ENCODE assay signal across 10 mouse cellular contexts in genomic region chr7:137321141-137321813, GRCm38 (mm10). TPM values are rescaled to one million over a fixed set of nuclear protein-coding genes. Genes with fewer than 3 reads are reported as not detected.
A peak's percentile ranks its signal among the peaks of the same experiment; 100 is the strongest.
DNase-seq lines count a peak whose midpoint lies in the region; ATAC-seq lines count a peak whose summit lies in the region.
"Had no signal": no experiment of that assay in that cellular context is flagged by ENCODE, and none has a peak within 500 bp of the region (broad histone marks: within the 10 kb centered on the region; RNA-seq: fewer than 3 reads in every experiment).

No protein-coding gene starts in this region.

- under 1% methylated on average over 51 of the region's 52 CpGs for WGBS in forebrain, embryonic 10.5 days
- WGBS in liver, embryonic 11.5 days, result under 1% methylated on average over 52 of the region's 52 CpGs
- WGBS in neural tube, embryonic 11.5 days, result under 1% methylated on average over 52 of the region's 52 CpGs

- peak; percentile 88 to 90 for DNase-seq in cerebellum, postnatal 10 days
- peak; percentile 73 for DNase-seq in Muller cell, postnatal 12 days (ENCODE audit: inconsistent ontology term)
- DNase-seq in forebrain, embryonic 10.5 days (ENCODE audit: extremely low spot score, low spot score), result peak; percentile 73
- peak; percentile 82 for DNase-seq in heart, postnatal 4 days
- DNase-seq in liver, embryonic 11.5 days (ENCODE audit: low spot score), result peak; percentile 60
- DNase-seq in neural tube, embryonic 11.5 days (ENCODE audit: low spot score), result peak; percentile 91

- H3K27ac ChIP-seq in forebrain, embryonic 10.5 days, result no peak overlapping the region
- no peak overlapping the region for H3K27ac ChIP-seq in liver, embryonic 11.5 days (ENCODE audit: low read depth, low read length)
- 0 out of 2 replicates have a peak overlapping the region, but pooled peaks have one; percentile 34 for H3K27ac ChIP-seq in neural tube, embryonic 11.5 days (ENCODE audit: low read depth, low read length)

- peak overlapping the region; percentile 30 for H3K4me2 ChIP-seq in liver, embryonic 11.5 days
- H3K4me2 ChIP-seq in neural tube, embryonic 11.5 days (ENCODE audit: low read depth), result peak overlapping the region; percentile 72

- H3K4me3 ChIP-seq in forebrain, embryonic 10.5 days, result peak overlapping the region; percentile 48
- H3K4me3 ChIP-seq in liver, embryonic 11.5 days (ENCODE audit: low read depth, low read length), result 0 out of 2 replicates have a peak overlapping the region, but pooled peaks have one; percentile 14
- H3K4me3 ChIP-seq in neural tube, embryonic 11.5 days (ENCODE audit: low read depth, low read length), result peak overlapping the region; percentile 34

- H3K4me1 ChIP-seq in forebrain, embryonic 10.5 days, result peaks cover 64% of the 10 kb centered on the region
- peaks cover 5% of the 10 kb centered on the region for H3K4me1 ChIP-seq in liver, embryonic 11.5 days (replicated peaks; ENCODE audit: control insufficient read depth, insufficient read depth, low read length)
- H3K4me1 ChIP-seq in neural tube, embryonic 11.5 days (ENCODE audit: control insufficient read depth, insufficient read depth, low read length), result peaks cover 43% of the 10 kb centered on the region

- no peak overlapping the region for H3K9ac ChIP-seq in liver, embryonic 11.5 days (ENCODE audit: low read depth, low read length)
- H3K9ac ChIP-seq in neural tube, embryonic 11.5 days (ENCODE audit: low read length), result peak overlapping the region; percentile 14; the same call in 1 of the 2 replicates

- H3K36me3 ChIP-seq in forebrain, embryonic 10.5 days (replicated peaks), result no peaks in the 10 kb centered on the region
- H3K36me3 ChIP-seq in liver, embryonic 11.5 days (ENCODE audit: control insufficient read depth, insufficient read depth, low read length), result no peaks in the 10 kb centered on the region
- no peaks in the 10 kb centered on the region for H3K36me3 ChIP-seq in neural tube, embryonic 11.5 days (ENCODE audit: control insufficient read depth, insufficient read depth, low read length)
- H3K36me3 ChIP-seq: G1E had no signal

- no peaks in the 10 kb centered on the region for H3K9me3 ChIP-seq in forebrain, embryonic 10.5 days
- H3K9me3 ChIP-seq in liver, embryonic 11.5 days (ENCODE audit: control insufficient read depth, low read length), result no peaks in the 10 kb centered on the region
- no peaks in the 10 kb centered on the region for H3K9me3 ChIP-seq in neural tube, embryonic 11.5 days (ENCODE audit: control insufficient read depth, low read length)

- H3K27me3 ChIP-seq in forebrain, embryonic 10.5 days (ENCODE audit: poor library complexity, severe bottlenecking), result peaks cover 96% of the 10 kb centered on the region
- peaks cover 94% of the 10 kb centered on the region for H3K27me3 ChIP-seq in liver, embryonic 11.5 days (replicated peaks; ENCODE audit: control insufficient read depth, insufficient read depth, low read length)
- H3K27me3 ChIP-seq in neural tube, embryonic 11.5 days (ENCODE audit: control insufficient read depth, insufficient read depth, low read length), result peaks cover 72% of the 10 kb centered on the region

- no peak for ATAC-seq in cerebellum, adult (ENCODE audit: insufficient number of reproducible peaks, low FRiP score, low TSS enrichment)
- peak; percentile 61; the same call in 1 of the 2 replicates for ATAC-seq in liver, embryonic 11.5 days (replicated peaks; ENCODE audit: low FRiP score)
- peak; percentile 38; the same call in 1 of the 2 replicates for ATAC-seq in neural tube, embryonic 11.5 days (ENCODE audit: insufficient read depth, low FRiP score, low TSS enrichment)
- ATAC-seq in inflammation-experienced regulatory T-cells, adult 6 months, result no peak

RNA-seq across cellular contexts. Expression of gene Ebf3, which starts 7.0 kb away (rescaled TPM):
- 1.3 TPM in 2 replicates for polyA plus RNA-seq in forebrain, embryonic 10.5 days (2016; fragmentation: Nextera tagmentation; extraction: Ambion mirVana)
- 10 to 100 TPM; 18.7 to 20.1 TPM for total RNA-seq in heart, postnatal 4 days (2021)
- polyA plus RNA-seq in liver, embryonic 11.5 days (2014; fragmentation: Nextera tagmentation; extraction: Ambion mirVana), result 0.55 and 0.83 TPM in 2 replicates
- 12.9 and 13.0 TPM in 2 replicates for polyA plus RNA-seq in neural tube, embryonic 11.5 days (2014; fragmentation: Nextera tagmentation; extraction: Ambion mirVana)
- not detected for polyA plus RNA-seq in inflammation-experienced regulatory T-cells, adult 6 months (2017; shearing (Covaris generic))
- polyA plus RNA-seq: G1E; liver, embryonic 16.5 days had no signal

Comparison
In these comparisons a context has a peak if more than half of its experiments do, and no peak if none do; other contexts are left out.
1. ATAC-seq: peak in liver, embryonic 11.5 days (single experiment) and neural tube, embryonic 11.5 days (single experiment); none in cerebellum, adult (single experiment) and inflammation-experienced regulatory T-cells, adult 6 months (single experiment).
2. Peak in every context shown above with its lines, with median percentiles within 50 percentile points of each other: DNase-seq and H3K4me3 ChIP-seq.